Mouse (Mus musculus): ENCODE results near the gene Olfr1360. TPM values are rescaled to one million over a fixed set of nuclear protein-coding genes. Genes with fewer than 3 reads are reported as not detected.
"Not testable (repeated sequence)": the region's sequence is repeated elsewhere in the genome, so short reads cannot be mapped to it uniquely, and the experiment has no call there.

Gene Olfr1360
- polyA plus RNA-seq (2015; fragmentation: Nextera tagmentation; extraction: Ambion mirVana): not detected in 2 replicates

GRCm38 (mm10) chr13:21677305-21677704 lies at the start of gene Olfr1360:
Gene Olfr1360, minus strand, starts transcription at chr13:21677405.
- Histone ChIP-seq H3K4me1 (ENCODE audit: insufficient read depth) (no peaks in the 10 kb centered on the region), H3K27ac (ENCODE audit: low read depth) (no peak within 1 kb of the TSS), H3K27me3 (ENCODE audit: insufficient read depth, low read length) (no peaks in the 10 kb centered on the region), H3K36me3 (replicated peaks; ENCODE audit: insufficient read depth, low read length) (no peaks in the 10 kb centered on the region), H3K9me3 (ENCODE audit: low read length) (no peaks in the 10 kb centered on the region), H3K9ac (replicated peaks) (no peak within 1 kb of the TSS), H3K4me3 (ENCODE audit: low read depth, low read length) (no peak within 1 kb of the TSS), H3K4me2 (ENCODE audit: low read depth, low read length) (no peak within 1 kb of the TSS)
- DNase-seq: no peak
- TF ChIP-seq EP300 (IDR thresholded peaks at IDR 0.05; ENCODE audit: low read depth) (no peak), CTCF (IDR thresholded peaks at IDR 0.05; ENCODE audit: low read depth) (no peak)
- ATAC-seq: no peak
- WGBS (ENCODE audit: insufficient replicate concordance): 72% methylated on average over 2 of the region's 2 CpGs

- TF ChIP-seq EP300 (IDR thresholded peaks at IDR 0.05; ENCODE audit: low read depth) (no peak), CTCF (IDR thresholded peaks at IDR 0.05; ENCODE audit: low read depth) (peak; percentile 36)
- H3K9ac ChIP-seq (replicated peaks): peak overlapping the region; percentile 64
- peak overlapping the region; percentile 93 for H3K27ac ChIP-seq (ENCODE audit: low read depth)
- 41% methylated on average over 5 of the region's 5 CpGs for WGBS (ENCODE audit: insufficient replicate concordance)
- no peaks in the 10 kb centered on the region for H3K36me3 ChIP-seq (replicated peaks; ENCODE audit: insufficient read depth, low read length)
- no peaks in the 10 kb centered on the region for H3K27me3 ChIP-seq (ENCODE audit: insufficient read depth, low read length)
- ATAC-seq: no peak
- no peaks in the 10 kb centered on the region for H3K9me3 ChIP-seq (ENCODE audit: low read length)
- peak overlapping the region; percentile 43 for H3K4me3 ChIP-seq (ENCODE audit: low read depth, low read length)
- peaks cover 4% of the 10 kb centered on the region for H3K4me1 ChIP-seq (ENCODE audit: insufficient read depth)
- peak overlapping the region; percentile 63 for H3K4me2 ChIP-seq (ENCODE audit: low read depth, low read length)
- no peak for DNase-seq
Observed at GRCm38 (mm10) chr13:21722993-21723836, 46.0 kb upstream of the Olfr1360 start.

GRCm38 (mm10) chr13:21722373-21722925 lies 45.2 kb upstream of the Olfr1360 start:
- Histone ChIP-seq H3K9me3 (ENCODE audit: low read length) (no peaks in the 10 kb centered on the region), H3K27me3 (ENCODE audit: insufficient read depth, low read length) (no peaks in the 10 kb centered on the region), H3K9ac (replicated peaks) (peak overlapping the region; percentile 64), H3K4me2 (ENCODE audit: low read depth, low read length) (peak overlapping the region; percentile 63), H3K4me1 (ENCODE audit: insufficient read depth) (peaks cover 8% of the 10 kb centered on the region), H3K27ac (ENCODE audit: low read depth) (peak overlapping the region; percentile 93), H3K4me3 (ENCODE audit: low read depth, low read length) (peak overlapping the region; percentile 43), H3K36me3 (replicated peaks; ENCODE audit: insufficient read depth, low read length) (no peaks in the 10 kb centered on the region)
- no peak for DNase-seq
- ATAC-seq: peak; percentile 12
- WGBS (ENCODE audit: insufficient replicate concordance): 2% methylated on average over 11 of the region's 11 CpGs
- TF ChIP-seq EP300 (IDR thresholded peaks at IDR 0.05; ENCODE audit: low read depth) (peak; percentile 9), CTCF (IDR thresholded peaks at IDR 0.05; ENCODE audit: low read depth) (no peak)

- H3K27me3 ChIP-seq (ENCODE audit: insufficient read depth, low read length); H3K9me3 ChIP-seq (ENCODE audit: low read length); H3K36me3 ChIP-seq (replicated peaks; ENCODE audit: insufficient read depth, low read length): not testable (repeated sequence)
- peak within 1 kb of the TSS; percentile 63 for H3K4me2 ChIP-seq (ENCODE audit: low read depth, low read length)
- WGBS (ENCODE audit: insufficient replicate concordance): under 1% methylated on average over 35 of the region's 37 CpGs
- H3K9ac ChIP-seq (replicated peaks): peak within 1 kb of the TSS; percentile 64
- peak within 1 kb of the TSS; percentile 43 for H3K4me3 ChIP-seq (ENCODE audit: low read depth, low read length)
- ATAC-seq (peak; percentile 91), DNase-seq (peak; percentile 78)
- peaks cover 10% of the 10 kb centered on the region for H3K4me1 ChIP-seq (ENCODE audit: insufficient read depth)
- H3K27ac ChIP-seq (ENCODE audit: low read depth): peak within 1 kb of the TSS; percentile 93
Observed at GRCm38 (mm10) chr13:21721757-21722372, 44.7 kb upstream of the Olfr1360 start, which contains the start of gene Hist1h2bm. Gene Hist1h2bm, plus strand, starts transcription at chr13:21722044.

GRCm38 (mm10) chr13:21721107-21721756 lies 44.0 kb upstream of the Olfr1360 start:
- peak; percentile 38 for DNase-seq
- peaks cover 11% of the 10 kb centered on the region for H3K4me1 ChIP-seq (ENCODE audit: insufficient read depth)
- H3K36me3 ChIP-seq (replicated peaks; ENCODE audit: insufficient read depth, low read length); H3K9me3 ChIP-seq (ENCODE audit: low read length); H3K27me3 ChIP-seq (ENCODE audit: insufficient read depth, low read length): not testable (repeated sequence)
- peak overlapping the region; percentile 43 for H3K4me3 ChIP-seq (ENCODE audit: low read depth, low read length)
- TF ChIP-seq CTCF (IDR thresholded peaks at IDR 0.05; ENCODE audit: low read depth): 0 out of 2 replicates have a peak, but pooled peaks have one; percentile 20
- H3K27ac ChIP-seq (ENCODE audit: low read depth): peak overlapping the region; percentile 93
- ATAC-seq: peak; percentile 40
- peak overlapping the region; percentile 63 for H3K4me2 ChIP-seq (ENCODE audit: low read depth, low read length)
- peak overlapping the region; percentile 56 for H3K9ac ChIP-seq (replicated peaks)
- WGBS (ENCODE audit: insufficient replicate concordance): 2% methylated on average over 19 of the region's 44 CpGs

All from liver, postnatal 0 days (tissue).